Mouse (Mus musculus): ENCODE measurements at regions not wholly inside any gene's neighbourhood (a gene's known extent, or its start where the extent isn't known, plus 50 kb on each side); places are given as distances from the start of the nearest gene placed in this dataset.

GRCm38 (mm10) chr12:110332616-110333154 lies 53.8 kb downstream of the Dio3 start:
- DNase-seq, result no peak

- DNase-seq, result no peak
Measured at GRCm38 (mm10) chr12:110334609-110335008, 55.7 kb downstream of the Dio3 start.

GRCm38 (mm10) chr12:110344280-110344827 lies 65.5 kb downstream of the Dio3 start:
- DNase-seq, result no peak

GRCm38 (mm10) chr12:110349621-110350020 lies 70.8 kb downstream of the Dio3 start:
- no peak for DNase-seq

- no peak for DNase-seq
Measured at GRCm38 (mm10) chr12:110355851-110356250, 77.0 kb downstream of the Dio3 start.

- DNase-seq, result no peak
Measured at GRCm38 (mm10) chr12:110367102-110367501, 79.8 kb upstream of the Ppp2r5c start.

- DNase-seq, result no peak
Measured at GRCm38 (mm10) chr12:110367822-110368221, 79.1 kb upstream of the Ppp2r5c start.

GRCm38 (mm10) chr12:110371886-110372690 lies 74.8 kb upstream of the Ppp2r5c start:
- DNase-seq, result peak in 1 of 2 experiments; percentile 41

- DNase-seq, result no peak
Measured at GRCm38 (mm10) chr12:110372986-110373385, 73.9 kb upstream of the Ppp2r5c start.

GRCm38 (mm10) chr12:110373408-110374065 lies 73.4 kb upstream of the Ppp2r5c start:
- DNase-seq, result peak; percentile 89 to 92

- DNase-seq, result no peak
Measured at GRCm38 (mm10) chr12:110375139-110375538, 71.8 kb upstream of the Ppp2r5c start.

GRCm38 (mm10) chr12:110376062-110376837 lies 70.7 kb upstream of the Ppp2r5c start:
- DNase-seq, result peak in 1 of 2 experiments; percentile 46

GRCm38 (mm10) chr12:110376838-110377150 lies 70.1 kb upstream of the Ppp2r5c start:
- no peak for DNase-seq

GRCm38 (mm10) chr12:110377306-110377705 lies 69.6 kb upstream of the Ppp2r5c start:
- DNase-seq, result no peak

- peak; percentile 80 to 86 for DNase-seq
Measured at GRCm38 (mm10) chr12:110377734-110378133, 69.2 kb upstream of the Ppp2r5c start.

- DNase-seq, result no peak
Measured at GRCm38 (mm10) chr12:110378302-110378701, 68.6 kb upstream of the Ppp2r5c start.

GRCm38 (mm10) chr12:110379721-110380120 lies 67.2 kb upstream of the Ppp2r5c start:
- DNase-seq, result no peak

- DNase-seq, result peak; percentile 80 to 82
Measured at GRCm38 (mm10) chr12:110380831-110381750, 65.8 kb upstream of the Ppp2r5c start.

GRCm38 (mm10) chr12:110385031-110385430 lies 61.9 kb upstream of the Ppp2r5c start:
- no peak for DNase-seq

GRCm38 (mm10) chr12:110385801-110386599 lies 60.9 kb upstream of the Ppp2r5c start:
- no peak for DNase-seq
